Mouse (Mus musculus) G1E (cell line): ENCODE results near the gene Ddit4. TPM values are rescaled to one million over a fixed set of nuclear protein-coding genes. Genes with fewer than 3 reads are reported as not detected.

Experiments
- ATAC-seq: 2 replicates; pipeline ENCODE4 v1.8.0; 2016; ENCODE audit warnings: mild to moderate bottlenecking; ENCODE audit not compliant: insufficient number of reproducible peaks, poor library complexity, low FRiP score, severe bottlenecking; ENCODE audit errors: extremely low read depth
- DNase-seq: peaks from one replicate; pipeline ENCODE4 v3.0.0; 2012; ENCODE audit warnings: low spot score
- H3K27me3 ChIP-seq: 2 replicates; pipeline ENCODE4 v1.6.1; 2012; ENCODE audit warnings: mild to moderate bottlenecking, low read length, inconsistent platforms; ENCODE audit not compliant: insufficient read depth
- H3K36me3 ChIP-seq: replicated peaks from 2 replicates; pipeline ENCODE3; 2012; ENCODE audit warnings: mild to moderate bottlenecking, inconsistent platforms
- H3K4me1 ChIP-seq: 2 replicates; pipeline ENCODE4 v1.6.1; 2012; ENCODE audit warnings: low read depth, low read length, inconsistent platforms, mixed read lengths; ENCODE audit not compliant: insufficient read depth
- H3K4me3 ChIP-seq: 2 replicates; pipeline ENCODE4 v1.5.1; 2012; ENCODE audit warnings: low read depth, mild to moderate bottlenecking, inconsistent platforms, low read length, moderate library complexity, mixed read lengths
- H3K9me3 ChIP-seq: replicated peaks from 2 replicates; pipeline ENCODE4 v1.6.1; 2012; ENCODE audit warnings: inconsistent platforms
- CTCF ChIP-seq: IDR thresholded peaks from 2 replicates; pipeline ENCODE4 v1.5.1; 2012; ENCODE audit warnings: low read depth, low read length, inconsistent platforms, mixed read lengths
- GATA1 ChIP-seq: IDR thresholded peaks from 2 replicates; pipeline ENCODE4 v1.6.1; 2012; ENCODE audit warnings: borderline replicate concordance, low read length, inconsistent platforms, mixed read lengths
- GATA2 ChIP-seq: IDR thresholded peaks from 2 replicates; pipeline ENCODE4 v1.6.1; 2012; ENCODE audit warnings: low read depth, low read length, inconsistent platforms, borderline replicate concordance
- POLR2AphosphoS5 ChIP-seq: IDR thresholded peaks from 2 replicates; pipeline ENCODE4 v1.6.1; 2012; ENCODE audit warnings: low read depth, low read length, inconsistent platforms; ENCODE audit not compliant: insufficient replicate concordance
- TAL1 ChIP-seq: conservative IDR thresholded peaks from 2 replicates; pipeline ENCODE4 v1.6.1; 2012; ENCODE audit warnings: low read depth, low read length, inconsistent platforms, mixed read lengths
- polyA plus RNA-seq: library from polyadenylated mRNA; stranded (reverse); fragments of >175 nt; gene quantifications from 2 replicates; pipeline ENCODE4 v1.2.3, GENCODE M21; 2012
- total RNA-seq, 2 experiments: library from RNA; stranded (forward) in 1 of 2; stranded (reverse) in 1 of 2; fragments of 200-1000 nt in 1 of 2; fragments of >200 nt in 1 of 2; fragmentation: Nextera tagmentation in 1 of 2; gene quantifications; 2 replicates each; pipeline ENCODE4 v1.2.3; 2014 to 2017

Ddit4 gene
- total and polyA plus RNA-seq, 3 experiments, result 9.9 to 28.5 (median 27.7) TPM

- no peak for ATAC-seq
These were observed 12.0 kb upstream of the Ddit4 start for GRCm38 (mm10) chr10:59963609-59964008.

DNA sequence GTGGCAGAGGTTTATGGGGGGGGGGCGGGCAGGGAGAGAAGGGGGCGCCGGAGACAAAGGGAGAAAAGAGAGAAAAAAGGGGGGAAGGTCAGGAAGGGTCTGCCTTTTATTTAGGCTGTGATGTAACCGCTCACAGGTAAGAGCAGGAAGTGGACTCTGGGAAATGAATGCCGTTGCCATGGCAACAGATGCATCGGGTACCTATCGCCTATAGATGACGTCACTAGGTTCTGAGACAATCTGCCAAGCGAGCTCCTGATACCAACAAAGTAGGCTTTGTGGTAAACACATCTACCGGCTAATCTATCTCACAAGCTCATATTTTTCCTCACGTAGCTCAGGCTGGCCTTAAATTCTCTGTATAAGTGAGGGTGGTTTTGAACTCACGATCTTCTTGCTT is 7.9 kb upstream of the Ddit4 start:
- ATAC-seq (no peak), DNase-seq (no peak)
- H3K9me3 ChIP-seq, result no peaks in the 10 kb centered on the region
- TF ChIP-seq TAL1 (no peak), POLR2AphosphoS5 (no peak), GATA2 (no peak), GATA1 (no peak), CTCF (no peak)
- H3K4me1 ChIP-seq, result peaks cover 23% of the 10 kb centered on the region
- H3K36me3 ChIP-seq, result no peaks in the 10 kb centered on the region
- no peak overlapping the region for H3K4me3 ChIP-seq
- H3K27me3 ChIP-seq, result 0 out of 2 replicates have a peak, but pooled peaks cover 2% of the 10 kb centered on the region

More at GRCm38 (mm10) chr10:59963609-59964008, 12.0 kb upstream of the Ddit4 start:
- DNase-seq, result no peak
- Histone ChIP-seq H3K36me3 (no peaks in the 10 kb centered on the region), H3K9me3 (no peaks in the 10 kb centered on the region), H3K27me3 (no peaks in the 10 kb centered on the region), H3K4me3 (no peak overlapping the region), H3K4me1 (peaks cover 36% of the 10 kb centered on the region)
- TF ChIP-seq GATA2 (no peak), CTCF (no peak), POLR2AphosphoS5 (no peak), TAL1 (no peak), GATA1 (no peak)

- H3K4me1 ChIP-seq, result peaks cover 16% of the 10 kb centered on the region
- H3K27me3 ChIP-seq, result 0 out of 2 replicates have a peak, but pooled peaks cover 2% of the 10 kb centered on the region
- TF ChIP-seq TAL1 (no peak), GATA2 (no peak)
- DNase-seq (no peak), ATAC-seq (no peak)
- no peak overlapping the region for H3K4me3 ChIP-seq
- no peaks in the 10 kb centered on the region for H3K9me3 ChIP-seq
- no peaks in the 10 kb centered on the region for H3K36me3 ChIP-seq
These were observed 6.8 kb upstream of the Ddit4 start for GRCm38 (mm10) chr10:59958458-59958857.

GRCm38 (mm10) chr10:59957171-59958149 is 5.8 kb upstream of the Ddit4 start:
- Histone ChIP-seq H3K27me3 (0 out of 2 replicates have a peak, but pooled peaks cover 2% of the 10 kb centered on the region), H3K36me3 (no peaks in the 10 kb centered on the region), H3K4me3 (no peak overlapping the region), H3K9me3 (no peaks in the 10 kb centered on the region), H3K4me1 (peaks cover 19% of the 10 kb centered on the region)
- DNase-seq (no peak), ATAC-seq (no peak)
- TF ChIP-seq GATA1, result no peak
- no peak for TF ChIP-seq TAL1
- TF ChIP-seq POLR2AphosphoS5, result no peak
- TF ChIP-seq CTCF, result no peak
- no peak for TF ChIP-seq GATA2

DNA sequence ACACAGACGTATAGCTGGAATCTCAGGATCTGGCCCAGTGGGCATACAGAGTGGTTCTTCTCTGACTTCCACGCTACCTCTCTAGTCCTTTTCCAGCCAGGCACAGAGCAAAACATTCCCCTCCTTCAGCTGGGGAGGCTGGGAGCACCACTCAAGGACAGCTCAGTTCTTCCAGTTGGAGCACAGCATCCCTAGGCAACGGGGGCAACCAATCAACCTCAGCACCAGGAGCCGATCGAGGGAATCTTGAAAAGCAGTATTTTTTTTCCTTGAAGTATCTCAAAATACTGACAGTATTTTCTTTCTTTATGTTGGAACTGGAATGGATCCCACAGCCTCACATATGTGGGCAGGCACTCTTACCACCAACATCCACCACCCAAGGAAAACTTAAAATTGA is 5.0 kb upstream of the Ddit4 start:
- H3K4me1 ChIP-seq, result peaks cover 24% of the 10 kb centered on the region
- 0 out of 2 replicates have a peak, but pooled peaks cover 2% of the 10 kb centered on the region for H3K27me3 ChIP-seq
- DNase-seq (no peak), ATAC-seq (no peak)
- TF ChIP-seq TAL1 (no peak), POLR2AphosphoS5 (no peak), GATA2 (no peak), GATA1 (no peak), CTCF (no peak)
- no peaks in the 10 kb centered on the region for H3K9me3 ChIP-seq
- H3K4me3 ChIP-seq, result no peak overlapping the region
- no peaks in the 10 kb centered on the region for H3K36me3 ChIP-seq

DNA sequence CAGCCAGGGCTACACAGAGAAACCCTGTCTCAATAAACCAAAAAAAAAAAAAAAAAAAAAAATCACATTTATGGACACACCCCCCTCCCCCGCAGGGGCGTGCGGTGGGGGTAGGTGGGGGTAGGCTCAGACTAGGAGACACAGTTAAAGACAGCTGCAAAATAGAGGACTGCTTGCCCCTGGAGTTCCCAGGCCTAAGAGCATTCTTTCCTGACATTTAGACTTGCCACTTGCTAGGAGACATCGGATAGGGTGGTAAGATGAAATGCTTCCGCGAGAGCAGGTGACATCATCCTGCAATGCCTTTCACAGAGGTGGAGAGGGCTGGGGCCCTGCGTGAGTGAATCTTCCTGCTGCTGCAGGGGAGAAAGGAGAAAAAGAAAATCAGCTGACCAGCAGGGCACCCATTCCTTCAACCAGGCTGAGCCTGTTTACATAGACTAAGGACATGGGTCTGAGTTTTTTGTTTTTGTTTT is 2.0 kb upstream of the Ddit4 start:
- Histone ChIP-seq H3K9me3 (no peaks in the 10 kb centered on the region), H3K36me3 (peaks cover 13% of the 10 kb centered on the region), H3K4me3 (no peak overlapping the region), H3K27me3 (0 out of 2 replicates have a peak, but pooled peaks cover 2% of the 10 kb centered on the region), H3K4me1 (peaks cover 40% of the 10 kb centered on the region)
- no peak for ATAC-seq
- TF ChIP-seq POLR2AphosphoS5 (no peak), GATA1 (no peak)
- no peak for DNase-seq
